Mouse (Mus musculus) hindbrain, postnatal 0 days (tissue): Measurements from ENCODE around the gene Hdac9. TPM values are rescaled to one million over a fixed set of nuclear protein-coding genes. Genes with fewer than 3 reads are reported as not detected.
A peak's percentile ranks its signal among the peaks of the same experiment; 100 is the strongest.

Experiments
- ATAC-seq: fragments of 200-750 bp; cut with Nextera tagmentation; 2 replicates; pipeline ENCODE4 v1.8.0; 2017; ENCODE audit warnings: mild to moderate bottlenecking, moderate TSS enrichment, moderate library complexity
- DNase-seq: peaks from one replicate; pipeline ENCODE4 v3.0.0-alpha.2; 2015; ENCODE audit warnings: low spot score
- H3K27ac ChIP-seq: fragments of 300-500 bp; sonication (generic); 2 replicates; pipeline ENCODE4 v1.5.1; 2014; ENCODE audit warnings: mild to moderate bottlenecking
- H3K27me3 ChIP-seq: fragments of 300-500 bp; sonication (generic); 2 replicates; pipeline ENCODE4 v1.6.1; 2014; ENCODE audit warnings: low read length, mixed read lengths; ENCODE audit not compliant: insufficient read depth
- H3K36me3 ChIP-seq: fragments of 300-500 bp; sonication (generic); 2 replicates; pipeline ENCODE4 v1.6.1; 2014; ENCODE audit warnings: low read length, mixed read lengths; ENCODE audit not compliant: insufficient read depth
- H3K4me1 ChIP-seq: fragments of 300-500 bp; sonication (generic); 2 replicates; pipeline ENCODE4 v1.6.1; 2014; ENCODE audit warnings: antibody characterized with exemption, low read length, mixed read lengths; ENCODE audit not compliant: insufficient read depth
- H3K4me2 ChIP-seq: fragments of 300-500 bp; sonication (generic); 2 replicates; pipeline ENCODE4 v1.6.1; 2014; ENCODE audit warnings: low read depth, mild to moderate bottlenecking, low read length, moderate library complexity, mixed read lengths
- H3K4me3 ChIP-seq: fragments of 300-500 bp; sonication (generic); 2 replicates; pipeline ENCODE4 v1.5.1; 2014; ENCODE audit warnings: low read length
- H3K9ac ChIP-seq: fragments of 300-500 bp; sonication (generic); replicated peaks from 2 replicates; pipeline ENCODE4 v1.6.1; 2014; ENCODE audit warnings: mild to moderate bottlenecking, low read length, moderate library complexity, mixed read lengths
- H3K9me3 ChIP-seq: fragments of 300-500 bp; sonication (generic); 2 replicates; pipeline ENCODE4 v1.6.1; 2016; ENCODE audit warnings: low read length, mixed read lengths
- CTCF ChIP-seq: IDR thresholded peaks from 2 replicates; pipeline ENCODE4 v1.5.1; 2016; ENCODE audit warnings: antibody characterized with exemption, control low read depth, low read depth
- WGBS: fragments of 180-500 bp; shearing (Covaris S2); extraction: QIAGEN DNeasy Blood & Tissue Kit; methylation state at CpG from one replicate; pipeline ENCODE4 v1.1.7; 2014; 5-methylcytosine and 5-hydroxymethylcytosine counted together
- polyA plus RNA-seq: library from polyadenylated mRNA; unstranded; fragments of >200 nt; fragmentation: Nextera tagmentation; extraction: Ambion mirVana; gene quantifications from 2 replicates; pipeline ENCODE4 v1.2.1, GENCODE M21; 2015
- total RNA-seq: library from RNA; depleted of rRNA; stranded (reverse); fragments of >200 nt; gene quantifications from 2 replicates; pipeline ENCODE4 v1.2.3, GENCODE M21; 2014

Hdac9 gene
- total and polyA plus RNA-seq, 2 experiments from 2014 or later: 12.2 to 14.8 TPM

GRCm38 (mm10) chr12:34792113-34792452, 124.8 kb downstream of the Hdac9 start:
- DNase-seq (peak; percentile 9), ATAC-seq (no peak)
- 51% methylated on average over 3 of the region's 3 CpGs for WGBS
- Histone ChIP-seq H3K27me3 (no peaks in the 10 kb centered on the region), H3K4me1 (no peaks in the 10 kb centered on the region), H3K4me3 (no peak overlapping the region), H3K9ac (no peak overlapping the region), H3K36me3 (no peaks in the 10 kb centered on the region), H3K4me2 (no peak overlapping the region), H3K27ac (no peak overlapping the region), H3K9me3 (no peaks in the 10 kb centered on the region)
- no peak for TF ChIP-seq CTCF

GRCm38 (mm10) chr12:34791213-34792112, 125.4 kb downstream of the Hdac9 start:
- Histone ChIP-seq H3K4me1 (no peaks in the 10 kb centered on the region), H3K27me3 (no peaks in the 10 kb centered on the region), H3K9me3 (no peaks in the 10 kb centered on the region), H3K4me3 (no peak overlapping the region), H3K4me2 (no peak overlapping the region), H3K27ac (no peak overlapping the region), H3K36me3 (no peaks in the 10 kb centered on the region), H3K9ac (no peak overlapping the region)
- 74% methylated on average over 10 of the region's 10 CpGs for WGBS
- DNase-seq (no peak), ATAC-seq (no peak)
- TF ChIP-seq CTCF: no peak

- WGBS: 85% methylated on average over 10 of the region's 10 CpGs
- DNase-seq: no peak
These were observed 127.6 kb downstream of the Hdac9 start for GRCm38 (mm10) chr12:34789031-34789982.

GRCm38 (mm10) chr12:34787380-34787779, 129.5 kb downstream of the Hdac9 start:
- no peak overlapping the region for H3K9ac ChIP-seq
- H3K4me1 ChIP-seq: no peaks in the 10 kb centered on the region
- no peaks in the 10 kb centered on the region for H3K36me3 ChIP-seq
- no peaks in the 10 kb centered on the region for H3K27me3 ChIP-seq
- no peak for TF ChIP-seq CTCF
- ATAC-seq (no peak), DNase-seq (no peak)
- no peak overlapping the region for H3K27ac ChIP-seq
- H3K4me2 ChIP-seq: no peak overlapping the region
- H3K4me3 ChIP-seq: no peak overlapping the region
- no peaks in the 10 kb centered on the region for H3K9me3 ChIP-seq

More at GRCm38 (mm10) chr12:34789031-34789982, 127.6 kb downstream of the Hdac9 start:
- no peaks in the 10 kb centered on the region for H3K9me3 ChIP-seq
- H3K36me3 ChIP-seq: no peaks in the 10 kb centered on the region
- H3K27ac ChIP-seq: no peak overlapping the region
- no peak overlapping the region for H3K4me3 ChIP-seq
- ATAC-seq: no peak
- no peak overlapping the region for H3K9ac ChIP-seq
- no peak for TF ChIP-seq CTCF
- no peaks in the 10 kb centered on the region for H3K4me1 ChIP-seq
- H3K27me3 ChIP-seq: no peaks in the 10 kb centered on the region
- no peak overlapping the region for H3K4me2 ChIP-seq

- Histone ChIP-seq H3K9ac (no peak overlapping the region), H3K27me3 (no peaks in the 10 kb centered on the region), H3K4me2 (no peak overlapping the region), H3K27ac (no peak overlapping the region), H3K4me1 (no peaks in the 10 kb centered on the region), H3K9me3 (no peaks in the 10 kb centered on the region), H3K4me3 (no peak overlapping the region), H3K36me3 (no peaks in the 10 kb centered on the region)
- 93% methylated on average over 6 of the region's 6 CpGs for WGBS
- ATAC-seq (no peak), DNase-seq (no peak)
- no peak for TF ChIP-seq CTCF
These were observed 133.3 kb downstream of the Hdac9 start for GRCm38 (mm10) chr12:34783574-34783973.

- TF ChIP-seq CTCF: no peak
- Histone ChIP-seq H3K4me1 (no peaks in the 10 kb centered on the region), H3K9me3 (no peaks in the 10 kb centered on the region), H3K36me3 (no peaks in the 10 kb centered on the region), H3K27me3 (no peaks in the 10 kb centered on the region), H3K27ac (no peak overlapping the region), H3K4me2 (no peak overlapping the region), H3K9ac (no peak overlapping the region), H3K4me3 (no peak overlapping the region)
- ATAC-seq: no peak
- 83% methylated on average over 6 of the region's 6 CpGs for WGBS
- DNase-seq: no peak
These were observed 137.4 kb downstream of the Hdac9 start for GRCm38 (mm10) chr12:34779368-34779957.
